Mouse (Mus musculus) limb, embryonic 12.5 days (tissue): ENCODE measurements around the gene Pik3ip1. TPM values are rescaled to one million over a fixed set of nuclear protein-coding genes. Genes with fewer than 3 reads are reported as not detected.

Source experiments
- ATAC-seq: fragments of 200-750 bp; cut with Nextera tagmentation; 2 replicates; pipeline ENCODE4 v1.8.0; 2017; ENCODE audit warnings: low read depth, moderate TSS enrichment; ENCODE audit not compliant: insufficient number of reproducible peaks, insufficient read depth, low FRiP score, low TSS enrichment
- H3K27ac ChIP-seq: fragments of 300-500 bp; sonication (generic); 2 replicates; pipeline ENCODE4 v1.5.1; 2016; ENCODE audit warnings: mild to moderate bottlenecking, moderate library complexity
- H3K27me3 ChIP-seq: fragments of 300-500 bp; sonication (generic); 2 replicates; pipeline ENCODE4 v1.6.1; 2016; ENCODE audit warnings: mild to moderate bottlenecking, moderate library complexity
- H3K36me3 ChIP-seq: fragments of 300-500 bp; sonication (generic); 2 replicates; pipeline ENCODE4 v1.6.1; 2016; ENCODE audit warnings: mild to moderate bottlenecking, moderate library complexity
- H3K4me1 ChIP-seq: fragments of 300-500 bp; sonication (generic); replicated peaks from 2 replicates; pipeline ENCODE4 v1.6.1; 2016
- H3K4me2 ChIP-seq: fragments of 300-500 bp; sonication (generic); 2 replicates; pipeline ENCODE4 v1.6.1; 2016; ENCODE audit warnings: mild to moderate bottlenecking, moderate library complexity
- H3K4me3 ChIP-seq: fragments of 300-500 bp; sonication (generic); replicated peaks from 2 replicates; pipeline ENCODE4 v1.5.1; 2016; ENCODE audit warnings: mild to moderate bottlenecking
- H3K9ac ChIP-seq: fragments of 300-500 bp; sonication (generic); replicated peaks from 2 replicates; pipeline ENCODE4 v1.6.1; 2016; ENCODE audit warnings: mild to moderate bottlenecking, moderate library complexity
- H3K9me3 ChIP-seq: fragments of 300-500 bp; sonication (generic); 2 replicates; pipeline ENCODE4 v1.6.1; 2016; ENCODE audit warnings: mild to moderate bottlenecking, moderate library complexity
- WGBS: fragments of 180-500 bp; shearing (Covaris S2); methylation state at CpG from one replicate; pipeline ENCODE4 v1.1.7; 2016; 5-methylcytosine and 5-hydroxymethylcytosine counted together
- polyA plus RNA-seq: library from polyadenylated mRNA; unstranded; fragments of >200 nt; fragmentation: Nextera tagmentation; extraction: Ambion mirVana; gene quantifications from 2 replicates; pipeline ENCODE4 v1.2.1, GENCODE M21; 2016

The Pik3ip1 gene
- polyA plus RNA-seq, 1 experiment from 2014 or later: 18.8 TPM

- no peak for ATAC-seq
- Histone ChIP-seq H3K27ac (peak overlapping the region; percentile 31; the same call in 1 of the 2 replicates), H3K9me3 (no peaks in the 10 kb centered on the region), H3K27me3 (peaks cover 4% of the 10 kb centered on the region; the same call in 1 of the 2 replicates), H3K4me3 (no peak overlapping the region), H3K4me2 (no peak overlapping the region), H3K9ac (no peak overlapping the region), H3K4me1 (peaks cover 30% of the 10 kb centered on the region), H3K36me3 (peaks cover 14% of the 10 kb centered on the region)
- WGBS: 69% methylated on average over 5 of the region's 5 CpGs
Observed at GRCm38 (mm10) chr11:3337961-3338360, 7.8 kb downstream of the Pik3ip1 start.

GRCm38 (mm10) chr11:3341476-3341875 lies 11.3 kb downstream of the Pik3ip1 start:
- Histone ChIP-seq H3K36me3 (peaks cover 45% of the 10 kb centered on the region), H3K9me3 (no peaks in the 10 kb centered on the region), H3K4me3 (no peak overlapping the region), H3K27ac (no peak overlapping the region), H3K9ac (no peak overlapping the region), H3K27me3 (no peaks in the 10 kb centered on the region), H3K4me2 (no peak overlapping the region), H3K4me1 (peaks cover 14% of the 10 kb centered on the region)
- WGBS: 70% methylated on average over 5 of the region's 5 CpGs
- ATAC-seq: no peak

- Histone ChIP-seq H3K9me3 (no peaks in the 10 kb centered on the region), H3K4me1 (peaks cover 21% of the 10 kb centered on the region), H3K4me3 (no peak overlapping the region), H3K9ac (no peak overlapping the region), H3K27me3 (no peaks in the 10 kb centered on the region), H3K4me2 (no peak overlapping the region), H3K27ac (no peak overlapping the region), H3K36me3 (peaks cover 72% of the 10 kb centered on the region)
- no peak for ATAC-seq
- WGBS: 79% methylated on average over 3 of the region's 3 CpGs
Observed at GRCm38 (mm10) chr11:3344916-3345315, 14.7 kb downstream of the Pik3ip1 start.

GRCm38 (mm10) chr11:3346351-3346750 lies 16.1 kb downstream of the Pik3ip1 start:
- Histone ChIP-seq H3K4me2 (no peak overlapping the region), H3K9ac (no peak overlapping the region), H3K27me3 (no peaks in the 10 kb centered on the region), H3K4me3 (no peak overlapping the region), H3K27ac (no peak overlapping the region), H3K36me3 (peaks cover 85% of the 10 kb centered on the region), H3K9me3 (no peaks in the 10 kb centered on the region), H3K4me1 (peaks cover 21% of the 10 kb centered on the region)
- no peak for ATAC-seq
- 95% methylated on average over 7 of the region's 7 CpGs for WGBS

GRCm38 (mm10) chr11:3347091-3347834 lies 17.1 kb downstream of the Pik3ip1 start:
- ATAC-seq: no peak
- WGBS: 58% methylated on average over 12 of the region's 12 CpGs

GRCm38 (mm10) chr11:3347835-3348195 lies 17.6 kb downstream of the Pik3ip1 start:
- Histone ChIP-seq H3K9me3 (no peaks in the 10 kb centered on the region), H3K27ac (peak overlapping the region; percentile 53; the same call in 1 of the 2 replicates), H3K4me1 (peaks cover 21% of the 10 kb centered on the region), H3K4me3 (no peak overlapping the region), H3K27me3 (no peaks in the 10 kb centered on the region), H3K36me3 (peaks cover 85% of the 10 kb centered on the region), H3K4me2 (no peak overlapping the region), H3K9ac (no peak overlapping the region)
- no peak for ATAC-seq

More at GRCm38 (mm10) chr11:3347091-3347834, 17.1 kb downstream of the Pik3ip1 start:
- Histone ChIP-seq H3K36me3 (peaks cover 85% of the 10 kb centered on the region), H3K4me1 (peaks cover 21% of the 10 kb centered on the region), H3K27me3 (no peaks in the 10 kb centered on the region), H3K27ac (0 out of 2 replicates have a peak overlapping the region, but pooled peaks have one; percentile 29), H3K4me2 (no peak overlapping the region), H3K4me3 (no peak overlapping the region), H3K9ac (no peak overlapping the region), H3K9me3 (no peaks in the 10 kb centered on the region)

- ATAC-seq: no peak
- no peaks in the 10 kb centered on the region for H3K27me3 ChIP-seq
- 25% methylated on average over 6 of the region's 6 CpGs for WGBS
- peak overlapping the region; percentile 31; the same call in 1 of the 2 replicates for H3K9ac ChIP-seq
- peaks cover 21% of the 10 kb centered on the region for H3K4me1 ChIP-seq
- peaks cover 89% of the 10 kb centered on the region for H3K36me3 ChIP-seq
- peak overlapping the region; percentile 4; the same call in 1 of the 2 replicates for H3K27ac ChIP-seq
- no peak overlapping the region for H3K4me3 ChIP-seq
- no peak overlapping the region for H3K4me2 ChIP-seq
- H3K9me3 ChIP-seq: no peaks in the 10 kb centered on the region
Observed at GRCm38 (mm10) chr11:3348576-3349342, 18.6 kb downstream of the Pik3ip1 start.

GRCm38 (mm10) chr11:3349343-3349695 lies 19.1 kb downstream of the Pik3ip1 start:
- Histone ChIP-seq H3K27me3 (no peaks in the 10 kb centered on the region), H3K27ac (0 out of 2 replicates have a peak overlapping the region, but pooled peaks have one; percentile 4), H3K4me1 (peaks cover 21% of the 10 kb centered on the region), H3K9ac (peak overlapping the region; percentile 31; the same call in 1 of the 2 replicates), H3K4me3 (no peak overlapping the region), H3K36me3 (peaks cover 89% of the 10 kb centered on the region), H3K9me3 (no peaks in the 10 kb centered on the region), H3K4me2 (no peak overlapping the region)
- WGBS: 86% methylated on average over 4 of the region's 4 CpGs
- no peak for ATAC-seq

GRCm38 (mm10) chr11:3352131-3352530 lies 21.9 kb downstream of the Pik3ip1 start:
- Histone ChIP-seq H3K4me3 (no peak overlapping the region), H3K4me1 (peaks cover 21% of the 10 kb centered on the region), H3K9me3 (no peaks in the 10 kb centered on the region), H3K36me3 (peaks cover 83% of the 10 kb centered on the region), H3K27ac (no peak overlapping the region), H3K27me3 (no peaks in the 10 kb centered on the region), H3K9ac (no peak overlapping the region), H3K4me2 (no peak overlapping the region)
- ATAC-seq: no peak
- WGBS: 92% methylated on average over 9 of the region's 9 CpGs

GRCm38 (mm10) chr11:3352990-3353585 lies 22.9 kb downstream of the Pik3ip1 start:
- H3K4me3 ChIP-seq: no peak overlapping the region
- H3K9me3 ChIP-seq: no peaks in the 10 kb centered on the region
- 53% methylated on average over 18 of the region's 18 CpGs for whole genome bisulfite sequencing
- H3K36me3 ChIP-seq: peaks cover 83% of the 10 kb centered on the region
- H3K4me1 ChIP-seq: peaks cover 13% of the 10 kb centered on the region
- no peak overlapping the region for H3K9ac ChIP-seq
- no peak overlapping the region for H3K4me2 ChIP-seq
- no peaks in the 10 kb centered on the region for H3K27me3 ChIP-seq
- no peak for ATAC-seq
- no peak overlapping the region for H3K27ac ChIP-seq

GRCm38 (mm10) chr11:3362854-3363253 lies 32.7 kb downstream of the Pik3ip1 start:
- Histone ChIP-seq H3K4me2 (no peak overlapping the region), H3K4me3 (no peak overlapping the region), H3K27ac (no peak overlapping the region), H3K36me3 (peaks cover 28% of the 10 kb centered on the region), H3K27me3 (no peaks in the 10 kb centered on the region), H3K9ac (no peak overlapping the region), H3K9me3 (0 out of 2 replicates have a peak, but pooled peaks cover 4% of the 10 kb centered on the region), H3K4me1 (no peaks in the 10 kb centered on the region; the same call in 1 of the 2 replicates)
- 77% methylated on average over 3 of the region's 3 CpGs for WGBS
- ATAC-seq: no peak
